Mouse (Mus musculus): ENCODE results near the gene Incenp.
"Not testable (repeated sequence)": the region's sequence is repeated elsewhere in the genome, so short reads cannot be mapped to it uniquely, and the experiment has no call there.

The Incenp gene

DNA sequence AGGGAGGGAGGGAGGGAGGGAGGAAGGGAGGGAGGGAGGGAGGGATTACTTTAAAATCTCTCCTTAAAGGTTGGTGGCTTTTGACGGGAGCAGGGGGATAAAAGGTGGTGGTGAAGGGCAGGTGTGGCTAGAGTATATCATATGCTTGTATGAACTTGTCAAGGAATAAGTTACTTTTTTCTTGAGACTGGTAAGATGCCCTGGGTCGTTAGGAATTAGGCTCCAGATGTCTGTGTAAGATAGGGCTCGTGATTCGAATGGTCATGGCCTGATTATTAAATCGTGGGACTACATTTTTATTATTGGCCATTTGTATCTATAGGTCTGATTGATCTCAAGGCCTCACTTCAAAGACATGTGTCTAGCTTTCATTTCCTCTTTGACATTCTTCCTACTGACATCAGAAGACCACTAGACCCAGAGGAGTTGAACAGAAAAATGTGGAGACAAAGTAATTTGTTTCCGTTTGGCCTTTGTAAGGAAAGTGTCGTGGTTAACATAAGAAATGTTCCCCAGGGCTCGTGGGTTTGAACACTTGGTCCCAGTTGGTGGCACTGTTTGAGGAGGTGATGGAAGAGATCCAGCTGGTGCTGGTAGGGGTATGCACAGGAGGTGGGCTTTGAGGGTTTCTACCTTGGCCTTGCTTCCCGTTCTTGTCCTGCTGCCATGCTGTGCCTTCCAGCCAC lies 19.0 kb upstream of the Incenp start:
- in situ Hi-C loops (cut with MseI, MboI) = loop anchor here in 1 of 2 experiments (5.0 to 25.0 kb wide), 2 partner anchors 74 to 269 kb away; partner anchors contain the start of gene Fads1

DNA sequence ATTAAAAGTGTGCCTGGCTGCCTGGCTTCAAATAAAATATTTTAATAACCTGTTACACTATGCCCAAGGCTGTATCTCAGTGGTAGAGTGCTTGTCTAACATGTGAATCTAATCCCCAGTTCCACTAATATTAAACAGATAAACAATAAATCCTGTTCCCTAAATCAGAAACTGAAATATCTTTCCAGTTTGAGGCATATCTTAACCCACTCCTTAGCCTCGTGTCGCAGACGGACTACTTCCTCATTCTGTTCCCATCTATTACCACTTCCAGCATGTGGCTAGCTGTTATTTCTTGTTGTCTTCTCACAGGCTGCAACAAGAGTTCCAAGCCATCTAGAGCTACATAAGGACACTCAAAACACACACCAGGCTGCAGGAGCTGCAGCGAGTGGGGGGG lies 18.4 kb upstream of the Incenp start:
- in situ Hi-C loops (cut with MseI, MboI) = loop anchor here in 1 of 2 experiments (5.0 to 25.0 kb wide), 2 partner anchors 75 to 270 kb away; partner anchors contain the start of gene Fads1

DNA sequence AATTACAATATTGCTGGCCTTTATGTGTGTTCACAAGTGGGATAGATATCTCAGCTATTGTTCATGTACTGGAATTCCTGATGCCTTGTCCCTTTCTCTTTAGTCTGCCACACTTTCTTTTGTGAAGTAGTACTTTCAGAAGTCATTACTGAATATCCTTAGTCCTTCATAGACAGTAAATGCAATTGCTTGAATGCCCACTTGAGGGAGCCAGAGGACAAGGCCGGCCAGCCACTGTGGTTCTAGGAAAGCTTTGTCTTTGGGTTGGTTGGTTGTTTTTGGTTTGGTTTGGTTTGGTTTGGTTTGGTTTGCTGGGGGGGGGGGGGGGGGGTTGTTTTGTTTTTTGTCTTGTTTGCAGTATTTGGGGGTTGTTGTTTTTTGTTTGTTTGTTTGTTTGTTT lies 16.6 kb upstream of the Incenp start:
- in situ Hi-C loops (cut with MseI, MboI) = loop anchor here in 1 of 2 experiments (5.0 to 25.0 kb wide), 2 partner anchors 76 to 271 kb away; partner anchors contain the start of gene Fads1

DNA sequence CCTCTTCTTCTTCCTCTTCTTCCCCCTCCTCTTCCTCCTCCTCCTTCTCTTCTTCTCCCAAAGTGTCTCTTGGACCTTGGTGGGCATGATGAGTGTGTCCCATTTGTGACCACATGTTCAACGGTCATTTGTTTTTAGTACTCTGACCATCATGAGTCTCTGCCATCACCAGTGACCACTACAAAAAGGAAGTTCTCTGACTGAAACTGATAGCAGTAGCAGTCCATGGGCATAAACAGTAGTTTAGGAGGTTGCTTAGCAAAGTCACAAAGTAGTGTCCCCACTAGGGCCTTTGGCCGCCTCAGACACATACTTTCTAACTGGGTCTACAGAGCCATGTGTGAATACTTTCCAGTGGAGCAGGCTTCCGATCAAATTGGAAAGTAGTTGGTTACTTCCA lies 15.0 kb upstream of the Incenp start:
- in situ Hi-C loops (cut with MseI, MboI) = loop anchor here in 1 of 2 experiments (25.0 kb wide), 1 partner anchor 273 kb away; the partner anchor contains the start of gene Fads1

DNA sequence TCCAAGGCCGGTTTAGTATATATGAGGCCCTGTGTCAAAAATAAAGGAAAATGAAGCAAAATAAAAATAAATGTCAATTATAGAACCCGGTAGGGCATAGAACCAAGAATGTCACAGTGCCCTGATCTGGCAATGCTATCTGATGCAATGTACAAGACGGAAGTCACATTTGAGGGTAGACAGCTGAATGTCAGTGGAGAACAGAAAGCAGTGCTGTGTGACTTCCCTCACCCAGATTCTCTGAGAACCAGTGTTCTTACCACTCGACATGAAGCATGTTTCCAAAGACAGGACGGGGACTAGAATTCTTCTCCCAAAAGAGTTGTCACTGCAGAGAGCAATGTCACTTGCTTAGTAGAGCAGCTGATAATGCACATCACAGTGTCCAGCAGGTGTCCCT lies 14.4 kb upstream of the Incenp start:
- in situ Hi-C loops (cut with MseI, MboI) = loop anchor here in 1 of 2 experiments (25.0 kb wide), 1 partner anchor 274 kb away; the partner anchor contains the start of gene Fads1

DNA sequence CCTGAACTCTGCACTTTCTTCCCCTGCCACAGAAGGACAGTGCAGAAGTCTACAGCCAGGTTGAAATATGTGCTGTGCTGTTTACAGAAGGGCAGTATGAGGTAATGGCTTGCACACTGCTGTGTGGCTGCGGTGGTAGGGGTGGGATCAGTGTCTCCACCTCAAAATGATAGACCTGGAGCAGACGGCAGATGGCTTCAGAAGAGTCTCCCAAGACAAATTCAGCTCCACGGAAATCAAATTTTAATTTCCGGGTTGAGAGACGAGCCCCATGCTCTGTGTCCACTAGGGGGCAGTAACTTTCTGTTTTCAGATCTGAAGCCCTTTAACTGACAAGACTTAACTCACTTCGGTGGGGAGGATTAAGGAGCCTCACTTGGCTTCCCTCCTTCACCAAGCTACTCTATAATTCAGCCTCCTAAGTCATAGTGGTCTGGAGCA lies 12.0 kb upstream of the Incenp start:
- in situ Hi-C loops (cut with MseI, MboI) = loop anchor here in 1 of 2 experiments (25.0 kb wide), 1 partner anchor 276 kb away; the partner anchor contains the start of gene Fads1

DNA sequence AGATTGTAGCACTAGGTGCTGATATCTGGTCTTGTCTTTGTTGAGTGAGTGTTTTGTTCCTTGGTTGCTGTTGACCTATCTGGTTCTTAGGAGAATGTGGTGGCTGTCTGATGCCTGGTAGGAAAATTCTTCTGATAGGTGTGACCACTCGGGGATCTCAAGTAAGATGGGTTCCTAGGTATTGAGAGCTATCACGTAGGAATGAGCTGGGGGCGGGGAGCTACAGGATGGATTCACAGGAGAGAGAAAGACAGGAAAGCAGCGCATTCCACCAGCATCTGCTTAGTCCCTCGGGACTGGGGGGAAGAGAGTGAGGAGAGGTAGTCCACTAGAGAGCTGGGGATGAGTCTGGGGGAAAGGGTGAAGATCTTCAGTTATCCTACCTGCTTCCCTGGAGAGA lies 10.0 kb upstream of the Incenp start:
- in situ Hi-C loops (cut with MseI, MboI) = loop anchor here in 1 of 2 experiments (25.0 kb wide), 1 partner anchor 278 kb away; the partner anchor contains the start of gene Fads1

DNA sequence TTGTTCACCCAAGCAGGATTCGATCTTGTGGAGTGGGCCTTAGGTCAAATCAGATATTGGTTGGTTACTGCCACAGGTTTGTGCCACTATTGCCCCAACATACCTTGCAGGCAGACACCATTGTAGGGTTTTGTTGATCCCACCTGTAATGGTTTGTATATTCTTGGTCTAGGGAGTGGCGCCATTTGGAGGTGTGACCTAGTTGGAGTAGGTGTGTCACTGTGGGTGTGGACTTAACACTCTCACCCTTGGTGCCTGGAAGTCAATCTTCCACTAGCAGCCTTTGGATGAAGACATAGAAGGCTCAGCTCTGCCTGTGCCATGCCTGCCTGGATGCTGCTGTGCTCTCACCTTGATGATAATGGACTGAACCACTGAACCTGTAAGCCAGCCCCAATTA lies 1.3 kb upstream of the Incenp start:
- in situ Hi-C loops (cut with MseI, MboI) = loop anchor here in 1 of 2 experiments (25.0 kb wide), 1 partner anchor 287 kb away; the partner anchor contains the start of gene Fads1

DNA sequence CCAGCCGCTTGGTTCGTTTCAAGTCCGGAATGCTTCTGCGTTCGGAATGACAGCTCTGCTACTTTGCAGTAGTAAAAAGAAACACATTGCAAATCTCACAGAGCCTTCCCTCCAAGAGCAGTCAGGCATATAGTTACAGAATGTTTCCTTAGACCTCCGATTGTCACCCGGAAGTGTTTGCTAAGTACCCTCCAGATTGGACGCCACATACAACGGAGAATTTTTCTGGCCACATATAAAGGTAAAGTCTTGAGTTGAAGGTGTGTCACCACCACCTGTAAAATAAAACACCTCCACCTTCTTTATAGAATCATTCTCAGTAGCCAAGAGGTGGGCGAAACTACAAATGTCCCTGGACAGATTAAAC lies 412 bp upstream of the Incenp start:
- in situ Hi-C loops (cut with MseI, MboI) = loop anchor here in 1 of 2 experiments (25.0 kb wide), 1 partner anchor 288 kb away; the partner anchor contains the start of gene Fads1

DNA sequence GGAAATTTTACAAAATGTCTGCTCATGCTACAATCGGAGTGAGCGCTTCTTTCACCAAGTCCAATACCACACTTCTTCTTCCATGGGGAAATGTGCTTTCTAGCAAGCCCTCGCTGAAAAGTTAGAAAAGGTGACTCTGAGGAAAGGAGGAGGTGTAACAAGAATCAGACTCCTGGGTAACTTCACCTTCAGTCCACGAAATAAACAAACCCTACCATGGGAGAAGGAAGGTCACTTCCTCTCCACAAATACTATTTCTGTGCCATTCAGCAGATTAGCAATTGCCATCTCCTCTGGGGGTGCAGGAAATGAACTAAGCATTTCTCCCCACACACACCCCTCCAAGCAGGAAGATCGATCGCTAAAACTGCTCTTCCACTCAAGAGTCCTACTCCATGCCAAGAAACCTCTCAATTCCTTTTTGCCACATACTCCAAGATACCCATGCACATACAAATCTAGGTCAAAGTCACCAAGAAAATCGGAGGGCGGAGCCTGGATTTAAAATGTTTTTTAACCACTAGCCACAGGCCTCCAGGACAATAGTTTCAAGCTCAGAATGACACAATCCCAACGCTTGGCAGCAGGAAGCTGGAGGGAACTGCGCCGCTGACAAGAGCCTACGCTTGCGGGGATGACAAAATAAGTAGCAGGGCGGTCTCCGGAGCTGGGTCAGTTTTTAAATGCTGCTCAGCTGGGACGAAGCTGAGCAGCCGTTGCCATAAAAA lies 848 bp downstream of the Incenp start:
- in situ Hi-C loops (cut with MseI, MboI) = no loop called here

DNA sequence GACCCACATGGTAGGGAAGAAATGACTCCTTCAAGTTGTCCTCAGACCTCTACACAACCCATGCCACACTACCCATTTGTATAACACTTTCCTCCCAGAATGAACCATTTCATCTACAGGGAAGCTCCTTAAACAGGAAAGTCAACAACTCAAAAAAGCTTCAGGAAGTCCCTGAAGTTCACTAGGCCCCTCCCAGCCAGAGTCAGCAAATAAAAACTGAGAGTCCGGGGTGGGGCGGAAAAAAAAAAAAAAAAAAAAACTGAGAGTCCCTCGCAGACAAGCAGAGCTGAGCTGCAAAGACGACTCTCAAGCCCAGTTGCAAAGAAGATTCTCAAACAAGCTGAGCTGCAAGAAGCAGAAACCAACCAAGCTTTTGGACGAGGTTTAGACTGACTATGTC lies 3.3 kb downstream of the Incenp start:
- in situ Hi-C loops (cut with MseI, MboI) = no loop called here

DNA sequence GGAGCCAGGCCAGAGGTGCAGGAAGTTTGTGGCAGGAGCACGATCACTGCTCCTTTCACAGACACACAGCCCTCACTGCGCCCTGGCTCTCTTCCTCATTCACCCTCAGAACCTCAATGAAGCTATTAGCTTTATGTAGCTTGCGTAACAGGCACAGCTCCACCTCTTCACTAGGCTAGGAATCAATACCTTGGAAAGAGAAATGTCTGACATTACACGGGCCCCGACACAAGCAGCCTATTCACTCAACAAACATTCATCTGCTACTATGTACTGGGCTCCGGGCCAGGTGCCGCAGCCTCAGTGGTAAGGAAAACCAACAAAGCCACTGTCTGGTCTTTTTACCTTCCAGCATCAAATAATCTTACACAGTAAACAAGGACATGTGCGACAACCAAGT lies 12.6 kb downstream of the Incenp start:
- in situ Hi-C loops (cut with MseI, MboI) = no loop called here

DNA sequence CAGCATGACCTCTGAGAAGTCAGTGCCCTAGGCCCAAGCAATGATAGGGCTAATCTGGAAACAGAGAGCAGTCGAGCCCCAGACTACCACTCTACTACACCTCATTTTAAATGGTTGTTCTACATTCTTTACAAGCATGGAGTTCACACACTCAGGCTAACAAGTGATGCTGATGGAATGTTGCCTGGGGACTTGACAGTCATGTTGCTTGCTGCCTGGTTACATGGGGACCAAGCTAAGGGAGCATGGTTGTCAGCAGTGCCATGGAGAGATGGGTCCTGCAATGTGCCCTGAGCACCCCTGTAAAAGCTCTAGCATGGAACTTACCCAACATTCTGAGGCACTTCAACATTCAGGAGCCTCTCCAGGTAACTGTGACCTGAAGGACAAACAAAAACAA lies 13.0 kb downstream of the Incenp start:
- in situ Hi-C loops (cut with MseI, MboI) = no loop called here

DNA sequence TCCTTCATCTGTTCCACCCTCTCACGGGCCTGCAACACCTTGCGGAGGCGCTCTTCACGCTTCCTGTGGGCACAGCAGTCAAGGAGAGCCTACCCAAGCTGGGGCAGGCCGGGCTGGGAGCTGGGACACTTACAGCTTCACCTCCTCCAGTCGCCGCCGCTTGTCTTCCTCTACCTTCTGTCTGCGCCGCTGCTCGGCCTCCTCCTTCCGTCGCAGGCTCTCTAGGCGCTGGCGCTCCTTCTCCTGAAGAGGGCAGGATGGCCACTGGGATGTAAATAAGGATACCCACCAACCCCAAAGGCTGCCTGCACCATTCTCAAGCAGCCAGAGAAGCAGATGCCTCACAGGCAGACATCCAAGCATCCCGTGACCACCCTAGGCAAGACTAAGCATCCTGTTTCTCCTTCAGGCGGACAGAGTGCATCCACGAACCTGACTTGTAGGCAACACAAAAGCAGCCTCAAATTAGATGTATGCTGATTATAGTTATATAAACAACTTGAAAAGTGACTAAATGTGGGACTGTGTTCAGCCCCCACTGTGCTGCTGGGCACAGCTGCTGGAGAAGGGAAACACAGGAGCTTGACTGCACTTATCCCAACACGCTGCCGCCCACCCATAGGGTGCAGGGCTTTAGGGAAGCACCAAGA lies 21.0 kb downstream of the Incenp start:
- in situ Hi-C loops (cut with MseI, MboI) = no loop called here

DNA sequence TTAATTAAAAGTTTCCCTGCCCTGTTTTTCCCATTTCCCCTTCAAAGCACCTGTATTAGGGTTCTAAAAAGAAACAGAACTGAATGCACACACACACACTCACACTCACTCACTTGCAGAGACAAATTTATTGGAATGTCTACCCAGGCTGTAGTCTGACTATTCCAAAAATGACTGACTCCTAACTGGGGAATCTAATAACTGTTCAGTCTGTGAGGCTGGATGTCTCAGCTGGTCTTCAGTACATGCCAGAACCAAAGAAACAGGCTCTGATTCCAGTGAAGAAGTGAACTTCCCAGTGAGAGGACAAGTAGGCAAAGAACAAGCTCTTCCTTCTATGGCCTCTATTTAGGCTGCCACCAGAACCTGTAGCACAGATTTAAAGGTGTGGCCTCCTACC lies 33.9 kb downstream of the Incenp start:
- in situ Hi-C loops (cut with MseI, MboI) = no loop called here

DNA sequence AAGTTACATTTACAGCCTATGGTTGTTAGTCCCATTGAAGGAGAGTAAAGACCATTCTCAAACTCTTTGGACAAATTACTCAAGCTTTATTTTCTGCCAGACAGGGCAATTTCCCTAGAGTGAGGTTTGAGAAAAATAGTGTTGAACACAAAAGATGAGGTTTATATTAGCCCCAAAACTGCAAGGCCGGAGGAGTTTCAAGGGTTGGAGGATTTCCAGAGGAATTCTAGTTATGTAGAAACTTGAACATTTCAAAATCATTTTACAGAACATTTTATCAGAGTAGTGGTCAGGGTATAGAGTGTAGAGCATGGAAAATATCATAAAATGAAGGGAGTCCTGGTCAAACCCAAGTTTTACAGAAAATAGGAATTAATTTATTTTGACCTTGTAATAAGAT lies 34.5 kb downstream of the Incenp start:
- in situ Hi-C loops (cut with MseI, MboI) = no loop called here

DNA sequence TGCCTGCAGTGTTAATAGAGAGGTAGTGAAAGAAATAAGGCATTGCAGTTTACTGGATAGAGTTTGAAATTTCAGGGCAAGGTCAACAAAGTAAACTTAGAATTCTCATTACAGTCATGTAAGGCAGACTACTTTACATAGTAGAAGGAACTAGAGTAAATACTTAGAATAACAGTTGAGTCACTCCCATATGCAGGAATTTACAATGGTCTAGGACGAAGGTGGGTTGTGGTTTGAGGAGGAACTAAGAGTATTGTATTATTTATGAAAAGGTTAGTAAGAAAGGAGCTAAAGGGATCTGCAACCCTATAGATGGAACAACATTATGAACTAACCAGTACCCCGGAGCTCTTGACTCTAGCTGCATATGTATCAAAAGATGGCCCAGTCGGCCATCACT lies 38.5 kb downstream of the Incenp start:
- in situ Hi-C loops (cut with MseI, MboI) = not testable (repeated sequence)

DNA sequence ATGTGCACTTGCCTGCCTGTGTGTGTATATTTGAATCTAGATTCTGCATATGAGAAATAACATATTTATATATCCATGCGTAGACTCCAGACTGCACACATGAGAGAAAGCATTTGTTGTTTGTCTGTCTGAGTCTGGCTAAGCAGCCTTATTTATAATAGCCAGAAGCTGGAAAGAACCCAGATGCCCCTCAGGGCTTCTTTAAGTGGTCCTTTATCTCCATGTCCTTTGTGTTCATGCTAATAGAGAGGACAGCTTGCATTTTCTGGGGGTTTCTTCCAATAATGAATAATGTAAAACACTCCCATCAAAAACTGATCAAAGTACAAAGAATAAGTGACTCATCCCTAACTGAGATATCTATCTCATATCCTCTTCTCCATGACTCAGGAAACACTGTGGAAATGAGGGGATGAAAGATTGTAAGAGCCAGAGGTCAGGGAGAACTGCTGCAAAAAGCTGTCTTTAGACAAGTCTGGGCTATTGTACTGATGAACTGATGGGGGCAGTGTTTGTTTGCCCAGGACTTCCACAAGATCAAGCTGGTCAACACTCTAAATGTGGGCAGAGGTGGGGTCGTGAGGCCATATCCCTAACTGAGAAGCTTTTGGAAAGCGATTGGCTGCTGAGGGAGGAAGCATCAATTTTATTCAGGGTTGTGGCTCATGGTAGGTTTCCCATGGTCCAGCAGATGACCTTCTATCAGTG lies 49.8 kb downstream of the Incenp start:
- in situ Hi-C loops (cut with MseI, MboI) = loop anchor here in 1 of 2 experiments (25.0 kb wide), 1 partner anchor 612 kb away; no protein-coding TSS in a partner anchor

DNA sequence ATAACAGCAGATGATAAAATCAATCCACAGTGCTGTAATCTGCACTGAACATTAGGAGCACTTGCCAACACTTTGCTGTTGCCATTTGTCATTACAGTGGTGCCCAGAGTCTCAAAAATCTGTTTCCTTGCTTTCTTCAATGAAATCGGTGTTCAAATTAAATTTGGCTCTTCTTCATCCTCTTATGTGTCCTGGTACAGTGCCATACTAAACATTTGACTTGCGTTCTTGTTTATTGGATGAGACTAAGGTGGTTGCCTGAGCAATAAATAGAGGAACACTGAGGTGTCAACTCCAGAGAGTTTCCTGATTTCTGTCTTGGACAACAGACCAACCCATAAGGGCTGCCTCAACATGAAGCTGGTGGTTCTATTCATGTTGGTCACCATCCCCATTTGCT lies 52.1 kb downstream of the Incenp start, which contains the start of gene Scgb2a2:
TSS of gene Scgb2a2 (plus strand) at position 301 of the 400 bp plus-strand sequence.
- in situ Hi-C loops (cut with MseI, MboI) = loop anchor here in 1 of 2 experiments (25.0 kb wide), 1 partner anchor 610 kb away; no protein-coding TSS in a partner anchor

DNA sequence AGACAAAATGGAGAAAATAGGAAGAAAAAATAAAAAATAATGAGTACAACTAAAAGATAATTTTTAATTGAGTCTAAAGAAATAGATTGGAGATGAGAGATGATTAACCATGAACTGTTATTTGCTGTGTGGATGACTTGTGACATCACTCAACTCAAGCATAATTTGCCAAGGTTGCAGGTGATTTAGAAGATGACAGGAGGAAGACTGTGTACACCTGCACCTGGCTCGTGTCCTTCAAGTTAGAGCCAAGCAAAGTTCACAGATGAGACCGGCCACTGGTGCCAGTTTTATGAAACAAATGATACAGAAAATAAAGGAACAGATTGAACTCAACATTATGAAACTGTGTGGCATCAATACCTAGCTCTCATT lies 62.0 kb downstream of the Incenp start:
- in situ Hi-C loops (cut with MseI, MboI) = loop anchor here in 1 of 2 experiments (25.0 kb wide), 1 partner anchor 600 kb away; no protein-coding TSS in a partner anchor

Measured in mouse trophoblast stem cell (cell line).